Mouse (Mus musculus) embryonic facial prominence, embryonic 10.5 days (tissue): ENCODE results near the gene Pheta2. TPM values are rescaled to one million over a fixed set of nuclear protein-coding genes. Genes with fewer than 3 reads are reported as not detected.
A peak's percentile ranks its signal among the peaks of the same experiment; 100 is the strongest.
"Not testable (repeated sequence)": the region's sequence is repeated elsewhere in the genome, so short reads cannot be mapped to it uniquely, and the experiment has no call there.

Experiments used
- DNase-seq: peaks from one replicate; pipeline ENCODE4 v3.0.0-alpha.2; 2017; ENCODE audit warnings: low spot score
- H3K27ac ChIP-seq: fragments of 300-500 bp; sonication (generic); replicated peaks from 2 replicates; pipeline ENCODE4 v1.5.1; 2016; ENCODE audit warnings: mild to moderate bottlenecking
- H3K27me3 ChIP-seq: fragments of 300-500 bp; sonication (generic); replicated peaks from 2 replicates; pipeline ENCODE4 v1.6.1; 2016; ENCODE audit warnings: low read depth, mild to moderate bottlenecking; ENCODE audit not compliant: poor library complexity, severe bottlenecking
- H3K36me3 ChIP-seq: fragments of 300-500 bp; sonication (generic); replicated peaks from 2 replicates; pipeline ENCODE4 v1.6.1; 2016; ENCODE audit warnings: mild to moderate bottlenecking, moderate library complexity
- H3K4me1 ChIP-seq: fragments of 300-500 bp; sonication (generic); 2 replicates; pipeline ENCODE4 v1.6.1; 2016
- H3K4me3 ChIP-seq: fragments of 300-500 bp; sonication (generic); 2 replicates; pipeline ENCODE4 v1.5.1; 2016; ENCODE audit warnings: mild to moderate bottlenecking, moderate library complexity
- H3K9me3 ChIP-seq: fragments of 300-500 bp; sonication (generic); 2 replicates; pipeline ENCODE4 v1.6.1; 2016; ENCODE audit warnings: mild to moderate bottlenecking
- WGBS: fragments of 180-500 bp; shearing (Covaris S2); methylation state at CpG from one replicate; pipeline ENCODE4 v1.1.7; 2016; 5-methylcytosine and 5-hydroxymethylcytosine counted together
- polyA plus RNA-seq: library from polyadenylated mRNA; unstranded; fragments of >200 nt; fragmentation: Nextera tagmentation; extraction: Ambion mirVana; gene quantifications from 2 replicates; pipeline ENCODE4 v1.2.1, GENCODE M21; 2016

Gene Pheta2
- polyA plus RNA-seq, 1 experiment from 2014 or later, result 4.9 TPM

DNA sequence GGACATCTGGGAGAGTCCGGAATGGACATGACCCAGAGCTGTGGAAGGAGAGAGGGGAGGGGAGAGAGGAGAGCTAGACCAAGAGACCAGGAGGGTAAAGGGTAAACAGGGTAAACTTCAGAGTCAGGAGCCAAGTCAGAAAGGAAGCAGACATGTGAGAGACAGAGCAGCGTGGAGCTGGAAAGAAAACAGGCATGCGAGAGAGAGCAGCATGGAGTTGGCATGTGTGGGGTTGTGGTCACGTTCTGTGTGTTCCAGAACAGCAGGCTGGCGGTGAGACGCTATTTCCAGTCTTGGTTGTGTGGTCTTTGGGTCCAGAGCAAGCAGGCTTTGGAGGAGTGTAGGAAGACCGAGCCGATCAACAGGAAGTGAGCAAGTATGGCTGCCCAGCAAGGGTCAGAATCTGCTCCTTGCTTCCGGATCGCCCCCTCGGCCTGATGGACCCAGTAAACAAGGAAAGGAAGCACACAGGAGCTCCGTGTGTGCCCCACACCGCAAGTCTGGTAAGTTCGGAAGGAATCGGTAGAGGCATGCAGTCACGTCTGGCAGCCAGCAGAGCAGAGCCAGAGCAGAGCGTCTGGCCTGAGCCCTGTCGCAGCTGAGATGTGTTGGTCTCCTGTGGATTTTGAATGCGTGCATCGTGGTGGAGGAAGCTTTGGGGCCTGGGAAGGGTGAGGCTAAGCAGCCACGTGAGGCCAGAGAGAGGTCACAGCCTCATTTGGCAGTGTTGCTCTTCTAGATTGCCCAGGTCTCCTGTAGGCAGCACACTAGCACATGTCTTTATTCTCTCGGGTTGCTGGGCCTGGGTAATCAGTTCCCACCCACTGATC, 19.9 kb downstream of the Pheta2 start:
- Histone ChIP-seq H3K9me3 (no peaks in the 10 kb centered on the region), H3K36me3 (no peaks in the 10 kb centered on the region), H3K27ac (peak overlapping the region; percentile 37), H3K27me3 (no peaks in the 10 kb centered on the region), H3K4me1 (peaks cover 23% of the 10 kb centered on the region), H3K4me3 (no peak overlapping the region)
- DNase-seq, result no peak
- WGBS, result 71% methylated on average over 22 of the region's 22 CpGs

DNA sequence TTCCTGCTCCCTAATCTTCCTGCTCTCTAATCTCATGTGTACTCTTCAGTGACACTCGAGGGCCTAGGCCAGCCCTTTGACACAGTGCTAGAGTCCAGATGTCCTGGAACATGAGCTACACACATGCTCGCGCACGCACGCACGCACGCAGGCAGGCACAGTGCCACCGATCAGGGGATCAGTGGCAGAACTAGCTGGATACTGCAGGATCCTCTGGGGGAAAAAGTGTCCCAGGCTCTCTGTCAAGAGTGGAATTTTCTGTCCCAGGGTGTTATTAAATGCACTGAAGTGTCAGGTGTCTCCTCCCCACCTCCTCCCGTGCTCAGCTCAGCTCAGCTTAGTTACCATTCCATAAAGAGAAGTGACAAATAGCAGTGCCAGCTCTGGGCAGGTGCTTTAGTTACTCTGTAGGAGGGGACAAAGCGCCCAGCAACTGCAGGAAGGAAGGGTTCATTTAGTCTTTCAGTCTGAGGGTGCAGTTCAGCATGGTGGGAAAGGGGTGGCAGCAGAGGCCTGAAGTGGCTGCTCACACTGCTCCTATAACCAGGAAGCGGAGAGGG, 22.8 kb downstream of the Pheta2 start:
- Histone ChIP-seq H3K4me3 (no peak overlapping the region), H3K27me3 (no peaks in the 10 kb centered on the region), H3K9me3 (no peaks in the 10 kb centered on the region), H3K36me3 (no peaks in the 10 kb centered on the region), H3K4me1 (peaks cover 15% of the 10 kb centered on the region), H3K27ac (no peak overlapping the region)
- 73% methylated on average over 11 of the region's 11 CpGs for WGBS
- no peak for DNase-seq

DNA sequence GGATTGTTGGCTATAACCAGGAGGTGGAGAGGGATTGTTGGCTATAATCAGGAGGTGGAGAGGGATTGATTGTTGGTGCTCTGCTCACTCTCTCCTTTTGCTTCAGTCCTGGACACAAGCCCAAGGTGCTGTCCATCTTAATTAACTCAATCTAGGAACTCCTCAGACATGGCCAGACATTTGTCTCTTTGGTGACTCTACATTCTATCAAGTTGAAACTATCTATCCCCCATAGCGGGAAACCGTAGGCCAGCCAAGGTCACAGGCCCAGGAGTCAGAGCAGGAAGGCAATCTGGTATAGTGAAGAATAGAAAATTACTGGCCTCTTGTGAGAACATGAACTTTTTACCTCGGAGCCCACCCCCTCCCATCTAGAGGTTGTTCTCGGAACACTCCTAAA, 23.5 kb downstream of the Pheta2 start:
- WGBS, result 94% methylated on average over 4 of the region's 4 CpGs
- Histone ChIP-seq H3K27me3 (no peaks in the 10 kb centered on the region), H3K4me1 (peaks cover 15% of the 10 kb centered on the region), H3K4me3 (no peak overlapping the region), H3K9me3 (no peaks in the 10 kb centered on the region), H3K36me3 (no peaks in the 10 kb centered on the region), H3K27ac (no peak overlapping the region)
- no peak for DNase-seq

DNA sequence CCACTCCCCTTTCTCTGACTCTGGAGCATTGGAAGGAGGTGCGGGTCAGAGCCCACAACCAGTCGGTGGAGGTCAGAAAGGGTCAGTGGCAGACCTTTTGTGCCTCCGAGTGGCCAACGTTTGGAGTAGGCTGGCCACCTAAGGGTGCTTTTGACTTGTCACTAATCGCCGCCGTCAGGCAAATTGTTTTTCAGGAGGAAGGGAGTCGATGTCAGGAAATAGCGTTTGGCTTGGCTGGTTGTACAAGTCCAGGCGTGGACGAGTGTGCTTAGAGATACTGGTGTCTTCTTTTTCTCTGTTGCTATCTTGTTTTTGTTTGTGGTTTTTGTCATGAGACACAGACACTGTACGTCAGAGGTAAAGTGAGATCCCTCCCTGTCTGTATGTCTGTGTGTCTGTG, 25.1 kb downstream of the Pheta2 start:
- not testable (repeated sequence) for DNase-seq, H3K9me3 ChIP-seq, H3K4me3 ChIP-seq, H3K27ac ChIP-seq, H3K4me1 ChIP-seq, H3K27me3 ChIP-seq, H3K36me3 ChIP-seq
- 80% methylated on average over 11 of the region's 12 CpGs for WGBS

DNA sequence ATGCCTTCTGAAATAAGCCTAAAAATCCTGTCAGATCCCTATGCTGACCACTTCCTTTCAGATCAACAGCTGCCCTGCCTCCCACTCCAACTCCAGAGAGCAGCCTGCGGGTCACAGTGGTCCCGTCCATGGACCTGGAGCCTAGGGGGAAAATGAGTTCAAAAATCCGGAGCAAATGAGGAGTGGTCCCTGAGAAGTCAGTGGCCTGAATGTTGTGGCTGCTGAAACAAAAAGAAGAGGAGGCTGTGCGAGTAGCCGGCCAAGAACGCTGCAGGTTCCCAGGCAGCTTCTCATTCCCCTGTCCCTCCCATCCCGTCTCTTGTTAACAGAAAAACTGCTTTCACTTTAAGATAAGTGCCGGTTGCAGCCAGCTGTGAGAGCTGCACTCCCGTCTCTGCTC, 25.8 kb downstream of the Pheta2 start:
- not testable (repeated sequence) for H3K4me1 ChIP-seq, DNase-seq, H3K4me3 ChIP-seq, H3K27ac ChIP-seq, H3K36me3 ChIP-seq, H3K9me3 ChIP-seq, H3K27me3 ChIP-seq
- 9% methylated on average over 6 of the region's 9 CpGs for WGBS

DNA sequence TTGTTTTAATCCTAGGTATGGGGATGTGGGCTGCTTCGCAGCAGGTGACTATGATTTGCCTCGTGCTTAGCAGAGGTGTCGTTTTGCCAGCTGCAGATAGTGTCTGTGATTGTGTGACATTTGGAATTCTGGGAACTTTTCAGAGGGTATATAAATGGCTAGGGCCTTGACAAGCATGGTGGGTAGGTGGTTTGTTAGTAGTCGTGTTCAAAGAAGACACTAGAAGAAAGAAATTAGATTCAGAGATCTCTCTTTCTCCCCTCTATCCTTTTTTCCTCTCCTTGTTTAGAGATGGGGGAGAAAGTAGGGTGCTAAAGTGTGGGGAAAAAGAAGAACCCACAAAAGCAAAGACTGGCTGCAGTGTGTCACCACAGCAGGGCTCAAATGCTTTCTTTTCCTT, 29.4 kb downstream of the Pheta2 start:
- no peaks in the 10 kb centered on the region for H3K27me3 ChIP-seq
- H3K36me3 ChIP-seq, result no peaks in the 10 kb centered on the region
- WGBS, result 88% methylated on average over 4 of the region's 4 CpGs
- H3K27ac ChIP-seq, result no peak overlapping the region
- DNase-seq, result no peak
- peaks cover 1% of the 10 kb centered on the region; the same call in 1 of the 2 replicates for H3K4me1 ChIP-seq
- H3K9me3 ChIP-seq, result no peaks in the 10 kb centered on the region
- no peak overlapping the region for H3K4me3 ChIP-seq

DNA sequence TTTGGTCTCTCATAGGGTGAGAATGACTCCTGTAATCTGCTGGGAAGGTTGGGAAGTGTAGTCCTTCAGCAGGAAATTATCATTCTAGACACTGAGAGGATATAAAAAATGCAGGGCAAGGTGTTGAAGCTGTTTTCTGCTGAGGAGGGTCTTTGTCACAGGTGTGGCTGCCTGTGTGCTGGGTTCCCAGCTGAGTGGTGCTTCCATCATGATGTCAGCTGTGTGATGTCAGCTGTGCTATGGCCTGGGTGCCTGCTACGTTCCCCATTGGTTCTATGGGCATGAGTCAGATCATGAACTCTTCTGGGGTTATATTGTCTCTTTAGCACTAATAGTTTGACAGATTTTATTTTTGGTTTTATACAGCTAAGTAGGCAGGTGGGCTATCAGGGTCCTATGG, 30.1 kb downstream of the Pheta2 start:
- Histone ChIP-seq H3K27ac (no peak overlapping the region), H3K27me3 (no peaks in the 10 kb centered on the region), H3K4me3 (no peak overlapping the region), H3K36me3 (no peaks in the 10 kb centered on the region), H3K9me3 (no peaks in the 10 kb centered on the region), H3K4me1 (peaks cover 6% of the 10 kb centered on the region; the same call in 1 of the 2 replicates)
- WGBS, result 79% methylated on average over 1 of the region's 1 CpGs
- no peak for DNase-seq

DNA sequence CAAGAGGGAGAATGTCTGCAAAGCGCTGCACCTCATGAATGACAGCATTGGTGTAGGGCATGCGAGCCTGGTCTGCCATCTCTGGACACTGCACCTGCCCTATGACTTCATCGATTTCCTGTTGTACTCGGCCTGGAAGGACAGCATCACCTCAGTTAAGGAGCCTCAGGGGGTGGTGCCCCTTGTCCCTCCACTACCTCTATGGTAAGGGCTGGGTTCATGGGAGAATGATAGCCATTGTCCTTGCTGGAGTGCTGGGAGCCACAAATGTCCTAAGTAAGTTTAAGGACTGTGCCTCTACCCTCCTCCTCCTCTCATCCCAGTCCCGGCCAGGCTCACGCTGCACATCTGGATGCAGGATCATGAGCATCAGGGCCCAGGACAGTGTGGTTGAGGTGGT, 33.7 kb downstream of the Pheta2 start:
- 84% methylated on average over 6 of the region's 6 CpGs for WGBS

DNA sequence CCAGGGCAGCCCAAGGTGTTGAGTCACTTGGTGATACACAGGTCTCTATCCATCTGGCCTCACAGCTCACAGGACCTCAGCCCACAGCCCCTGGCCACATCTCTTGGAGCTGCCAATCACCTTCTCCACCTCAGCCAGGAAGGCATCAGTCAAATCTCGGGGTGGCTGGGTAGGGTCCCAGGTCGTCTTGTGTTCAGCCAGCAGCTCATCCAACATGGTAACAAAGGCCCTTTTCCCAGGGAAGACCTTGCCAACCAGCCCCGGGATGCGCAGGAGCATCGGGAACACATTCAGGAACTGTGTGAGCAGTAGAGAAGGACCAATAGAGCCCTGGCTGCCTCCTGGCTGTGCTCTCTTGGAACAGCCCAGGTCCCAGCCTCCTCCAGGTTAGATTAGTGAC, 34.2 kb downstream of the Pheta2 start:
- Histone ChIP-seq H3K27me3 (0 out of 2 replicates have a peak, but pooled peaks cover 6% of the 10 kb centered on the region), H3K36me3 (no peaks in the 10 kb centered on the region), H3K9me3 (no peaks in the 10 kb centered on the region), H3K4me3 (no peak overlapping the region), H3K27ac (no peak overlapping the region), H3K4me1 (peaks cover 22% of the 10 kb centered on the region; the same call in 1 of the 2 replicates)
- no peak for DNase-seq
- WGBS, result 90% methylated on average over 5 of the region's 5 CpGs

More for the DNA sequence above, 33.7 kb downstream of the Pheta2 start:
- Histone ChIP-seq H3K27me3 (0 out of 2 replicates have a peak, but pooled peaks cover under 1% of the 10 kb centered on the region), H3K9me3 (no peaks in the 10 kb centered on the region), H3K4me3 (no peak overlapping the region), H3K36me3 (no peaks in the 10 kb centered on the region), H3K27ac (no peak overlapping the region), H3K4me1 (peaks cover 18% of the 10 kb centered on the region; the same call in 1 of the 2 replicates)
- no peak for DNase-seq

DNA sequence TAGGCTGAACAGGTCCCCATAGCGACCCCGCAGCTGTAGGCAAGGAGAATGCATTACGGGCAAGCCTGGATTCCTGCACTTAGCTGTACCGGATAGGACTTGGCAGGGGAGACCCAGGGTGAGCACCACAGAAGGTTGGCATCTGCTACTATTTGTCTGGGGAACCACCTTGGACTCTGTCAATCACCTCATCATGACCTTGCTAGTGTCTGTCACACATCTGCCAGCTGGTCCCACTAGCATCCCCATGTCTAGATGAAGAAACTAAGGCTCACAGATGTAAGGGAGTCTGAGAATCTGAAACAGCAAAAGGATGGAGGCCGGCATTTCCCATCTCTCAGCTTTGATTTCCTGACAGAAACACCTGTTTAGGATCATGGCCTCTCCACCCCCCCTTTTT, 35.7 kb downstream of the Pheta2 start:
- Histone ChIP-seq H3K9me3 (no peaks in the 10 kb centered on the region), H3K4me1 (peaks cover 35% of the 10 kb centered on the region), H3K27ac (no peak overlapping the region), H3K27me3 (peaks cover 8% of the 10 kb centered on the region; the same call in 1 of the 2 replicates), H3K36me3 (no peaks in the 10 kb centered on the region), H3K4me3 (no peak overlapping the region)
- WGBS, result 86% methylated on average over 5 of the region's 5 CpGs
- DNase-seq, result no peak

DNA sequence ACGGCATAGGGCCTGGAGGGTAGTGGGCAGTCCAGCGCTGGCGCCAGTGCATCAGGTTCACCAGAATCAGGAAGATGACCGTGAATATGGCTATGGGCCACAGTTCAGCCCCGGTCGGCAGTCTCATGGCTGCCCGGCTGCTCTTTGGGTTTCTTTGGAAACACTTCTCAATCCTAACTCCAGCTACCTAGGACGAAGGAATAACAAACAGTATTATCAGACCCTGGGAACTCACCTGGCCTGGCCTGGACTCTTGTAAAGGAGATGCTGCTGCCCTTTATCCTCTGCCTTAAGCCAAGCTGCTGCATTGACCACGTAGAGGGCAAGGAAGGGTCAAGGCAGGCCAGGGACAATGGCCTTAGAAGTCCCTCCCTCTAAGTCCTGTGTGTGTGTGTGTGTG, 37.1 kb downstream of the Pheta2 start:
- H3K36me3 ChIP-seq, result no peaks in the 10 kb centered on the region
- 84% methylated on average over 9 of the region's 9 CpGs for WGBS
- no peak for DNase-seq
- H3K27me3 ChIP-seq, result peaks cover 8% of the 10 kb centered on the region; the same call in 1 of the 2 replicates
- H3K9me3 ChIP-seq, result no peaks in the 10 kb centered on the region
- H3K4me1 ChIP-seq, result peaks cover 49% of the 10 kb centered on the region
- H3K27ac ChIP-seq, result 0 out of 2 replicates have a peak overlapping the region, but pooled peaks have one; percentile 15
- H3K4me3 ChIP-seq, result no peak overlapping the region

DNA sequence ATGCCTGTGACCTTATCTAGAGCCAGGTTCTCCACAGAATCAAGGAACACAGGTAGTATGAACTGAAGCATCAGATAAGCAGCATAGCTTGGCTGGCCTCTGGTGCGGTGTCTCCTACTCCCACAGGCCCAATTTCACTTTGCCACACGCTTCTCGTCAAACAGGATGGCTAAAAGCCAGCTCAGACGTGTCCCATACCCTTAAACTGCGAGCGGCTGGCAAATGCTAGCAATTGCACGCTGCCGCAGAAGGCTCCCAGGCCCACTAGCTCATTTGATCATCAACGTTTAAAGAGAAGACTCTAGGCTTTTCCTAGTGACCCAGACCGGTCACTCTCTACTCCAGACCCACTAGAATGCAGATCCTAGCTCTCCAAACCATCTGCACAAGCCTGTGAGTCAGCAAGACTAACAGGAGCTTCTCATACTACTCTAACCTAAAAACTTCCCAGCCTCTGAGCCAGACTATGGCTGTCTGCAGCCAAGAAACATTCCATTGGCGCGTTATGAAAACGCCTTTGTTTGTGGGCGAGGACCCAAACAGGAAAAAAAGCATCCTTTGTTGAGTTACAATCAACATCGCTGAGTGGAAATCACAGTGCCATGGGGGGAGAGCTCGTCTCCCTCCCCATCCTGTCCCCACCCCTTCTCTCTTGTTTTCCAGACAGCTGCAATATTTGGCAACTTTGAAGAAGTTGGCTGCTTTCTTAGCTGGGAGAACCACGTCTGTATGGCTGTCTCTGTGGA, 37.8 kb downstream of the Pheta2 start:
- WGBS, result 63% methylated on average over 17 of the region's 17 CpGs
- peaks cover 52% of the 10 kb centered on the region for H3K4me1 ChIP-seq
- no peak for DNase-seq

More for the DNA sequence above, 37.8 kb downstream of the Pheta2 start:
- Histone ChIP-seq H3K4me3 (no peak overlapping the region), H3K27me3 (peaks cover 8% of the 10 kb centered on the region; the same call in 1 of the 2 replicates), H3K9me3 (no peaks in the 10 kb centered on the region), H3K27ac (peak overlapping the region; percentile 15), H3K36me3 (no peaks in the 10 kb centered on the region)
